Mouse (Mus musculus): Measurements from ENCODE around the gene Gm11627.
A peak's percentile ranks its signal among the peaks of the same experiment; 100 is the strongest.
"Not testable (repeated sequence)": the region's sequence is repeated elsewhere in the genome, so short reads cannot be mapped to it uniquely, and the experiment has no call there.

The Gm11627 gene

DNA sequence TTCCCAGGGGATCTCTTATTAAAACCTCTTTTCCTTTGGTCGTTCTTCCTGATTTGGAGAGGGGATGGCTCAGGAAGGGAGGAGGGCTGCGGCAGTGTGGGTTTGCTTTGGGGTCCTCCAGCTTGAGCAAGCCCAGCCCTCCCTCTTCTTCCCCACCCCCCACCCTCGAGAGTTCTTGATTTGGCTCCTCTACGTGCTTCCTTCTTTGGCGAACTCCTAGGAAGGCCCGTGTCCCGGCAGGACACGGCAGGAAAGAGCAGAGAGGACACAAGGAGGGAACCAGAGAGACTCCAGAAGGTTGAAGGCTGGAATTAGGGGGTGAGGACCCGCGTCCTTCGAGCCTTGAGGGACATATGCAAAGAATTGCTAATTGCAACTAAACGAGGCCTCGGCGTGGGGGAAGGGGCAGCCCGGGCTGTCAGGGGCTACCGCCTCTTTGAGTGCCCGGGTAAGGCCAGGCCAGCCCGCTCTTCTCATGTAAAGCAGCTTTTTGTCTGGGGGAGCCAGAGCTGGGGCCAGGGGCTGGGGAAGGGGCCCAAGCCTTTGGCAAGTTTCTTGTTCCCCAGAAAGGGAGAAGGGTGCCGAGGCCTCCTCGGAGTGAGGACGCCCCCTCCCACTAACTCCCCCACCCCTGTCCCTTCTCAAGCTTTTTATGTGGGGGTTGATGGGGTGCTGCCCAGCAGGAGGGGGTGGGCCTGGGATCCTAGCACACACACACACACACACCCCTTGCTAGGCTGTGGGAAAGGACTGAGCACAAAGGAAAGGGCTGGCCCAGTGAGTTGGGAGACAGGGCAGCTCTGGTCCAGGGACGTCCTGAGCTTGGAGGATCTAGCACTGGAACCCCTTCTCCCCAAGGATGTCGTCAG lies at the start of gene Gm11627:
TSS of gene Gm11627 (minus strand) at position 297 of the 869 bp plus-strand sequence.
- DNase-seq (ENCODE audit: inconsistent age in 2 of 2, low spot score in 1 of 2), result no peak

DNA sequence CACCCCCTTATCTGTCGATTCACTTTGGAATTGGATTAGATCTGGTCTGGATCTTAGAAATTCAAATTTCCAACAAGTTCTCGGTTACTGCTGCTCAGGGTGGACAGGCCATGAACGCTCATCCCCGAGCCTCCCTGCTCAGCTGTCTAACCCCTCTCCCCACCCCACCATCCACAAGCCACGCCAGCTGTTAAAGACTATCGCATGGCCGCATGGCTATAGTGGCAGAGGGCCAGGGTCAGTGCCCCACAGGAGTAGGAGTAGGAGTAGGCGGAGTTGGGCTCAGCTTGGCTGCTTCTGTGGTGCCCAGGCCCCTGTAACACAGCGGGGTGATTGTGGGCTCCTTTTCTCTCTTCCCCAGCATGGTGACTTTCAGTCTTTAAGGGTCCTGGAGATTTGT lies 49.3 kb upstream of the Gm11627 start:
- DNase-seq (ENCODE audit: inconsistent age in 2 of 2, low spot score in 1 of 2), result no peak

DNA sequence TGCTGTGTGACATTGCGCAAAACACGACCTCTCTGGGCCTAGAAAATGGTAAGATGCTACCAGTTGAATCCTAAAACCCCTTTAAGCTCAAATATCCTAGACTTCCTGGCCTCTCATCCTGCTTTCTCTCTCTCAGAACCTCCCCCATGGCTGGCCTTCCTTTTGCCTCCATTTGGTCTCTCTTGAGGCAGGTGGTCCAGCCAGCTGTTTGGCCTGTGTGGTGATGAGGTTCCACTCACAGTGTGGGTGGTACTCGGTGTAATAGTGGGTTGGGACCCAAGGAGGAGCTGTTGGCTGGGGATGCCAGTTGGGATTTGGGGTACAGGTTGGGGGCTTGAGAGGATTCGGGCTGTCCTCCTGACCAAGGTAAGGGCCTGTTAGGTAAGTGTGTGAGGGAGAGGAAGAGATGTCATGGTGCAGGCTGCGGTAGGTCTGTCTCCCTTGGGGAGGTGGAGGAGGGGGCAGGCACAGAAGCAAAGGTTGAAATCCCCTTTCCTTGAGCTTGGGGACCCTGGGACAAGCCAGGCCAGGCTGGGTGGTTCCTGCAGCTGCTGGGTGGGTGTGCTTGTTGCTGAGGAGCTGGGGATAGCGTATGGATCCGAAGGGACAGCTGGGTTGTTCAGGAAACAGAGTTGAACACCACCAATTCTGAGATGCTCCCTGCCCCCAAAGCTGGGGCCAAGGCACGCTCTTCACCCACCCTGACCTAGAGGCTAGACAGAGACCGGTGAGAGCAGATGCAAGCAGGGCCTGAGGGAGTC lies 48.1 kb upstream of the Gm11627 start:
- no peak for DNase-seq (ENCODE audit: inconsistent age in 2 of 2, low spot score in 1 of 2)

DNA sequence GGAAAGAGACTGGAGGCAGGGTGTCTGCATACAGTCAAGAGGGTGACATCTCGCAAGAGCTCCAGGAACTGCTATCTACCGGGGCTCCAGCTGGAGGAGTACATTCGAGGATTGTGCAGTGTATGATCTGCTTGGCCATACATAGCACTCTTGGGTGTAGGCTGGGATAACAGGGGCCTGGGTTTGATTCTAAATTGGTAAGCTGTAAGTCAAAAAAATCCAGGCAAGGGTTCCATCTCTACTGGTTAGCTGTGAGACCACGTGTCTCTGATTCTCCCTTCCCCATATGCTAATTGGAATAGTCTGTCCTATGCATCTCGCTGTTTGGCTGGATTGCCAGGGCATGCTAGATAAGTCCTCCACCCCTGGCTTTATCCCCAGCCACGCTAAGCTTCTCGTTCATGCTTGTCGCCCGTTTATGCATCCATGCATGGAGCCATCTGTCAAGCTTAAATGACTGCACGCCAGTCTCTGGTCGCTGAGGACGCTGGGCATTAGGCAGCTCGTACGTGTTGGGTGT lies 45.7 kb upstream of the Gm11627 start:
- no peak for DNase-seq (ENCODE audit: inconsistent age in 2 of 2, low spot score in 1 of 2)

DNA sequence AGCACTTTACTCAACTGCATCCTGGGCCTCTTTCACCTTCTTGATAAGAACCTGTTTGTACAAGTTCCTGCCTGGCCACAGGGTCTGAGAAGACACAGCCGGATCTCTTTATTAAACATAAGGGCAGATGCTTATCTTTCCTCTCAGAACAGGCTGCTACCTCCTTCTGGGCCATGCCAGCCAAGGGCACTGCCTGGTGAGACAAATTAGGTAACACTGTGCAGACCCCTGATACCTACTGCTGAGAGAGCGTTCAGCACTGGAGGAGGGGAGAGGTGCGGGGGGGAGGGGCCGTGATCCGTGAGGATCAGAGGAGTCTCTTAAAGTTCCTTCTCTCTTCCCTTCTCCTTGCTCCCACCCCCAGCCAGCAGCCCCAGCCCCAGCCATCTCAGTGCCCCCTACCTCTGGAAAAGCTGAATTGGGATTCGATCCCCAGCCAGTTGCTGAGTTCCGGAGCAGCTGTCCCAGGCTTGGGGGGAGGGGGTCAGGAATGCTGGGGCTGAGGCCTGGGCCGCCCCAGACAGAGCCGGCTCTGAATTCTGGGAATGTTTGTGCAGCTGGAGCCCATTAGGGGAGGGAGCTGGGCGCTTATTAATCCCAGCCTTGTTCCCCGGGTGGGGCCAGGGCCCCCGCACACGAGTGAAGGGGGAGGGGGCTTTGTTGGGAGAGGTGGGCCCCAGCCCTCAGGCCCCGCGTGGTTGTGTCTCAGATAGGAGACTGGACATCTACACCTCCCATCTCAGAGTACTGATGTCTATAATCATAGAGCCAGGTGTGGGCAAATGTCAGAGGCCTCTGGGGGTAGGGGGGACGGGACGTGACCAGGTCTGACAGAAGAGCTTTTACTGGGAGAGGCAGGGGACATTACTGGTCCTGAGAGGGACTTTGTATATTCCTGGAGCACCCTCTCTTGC lies 44.9 kb upstream of the Gm11627 start:
- DNase-seq (ENCODE audit: inconsistent age in 2 of 2, low spot score in 1 of 2), result no peak

DNA sequence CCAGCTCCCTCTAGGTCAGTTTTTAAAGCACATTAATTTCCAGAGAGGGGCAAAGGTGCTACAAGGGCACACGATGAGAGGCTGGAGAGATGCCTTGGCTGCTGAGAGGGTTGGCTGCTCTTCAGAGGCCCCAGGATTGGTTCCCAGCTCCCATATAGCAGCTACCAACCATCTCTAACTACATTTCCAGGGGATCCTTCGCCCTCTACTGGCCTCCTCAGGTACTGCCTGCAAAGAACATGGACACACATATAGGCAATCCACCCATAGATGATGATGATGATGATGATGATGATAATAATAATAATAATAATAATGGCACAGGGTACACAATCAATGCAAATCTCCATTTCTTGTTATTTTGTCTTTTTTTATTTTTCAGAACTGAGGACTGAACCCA lies 40.2 kb upstream of the Gm11627 start:
- DNase-seq (ENCODE audit: inconsistent age in 2 of 2, low spot score in 1 of 2), result no peak

DNA sequence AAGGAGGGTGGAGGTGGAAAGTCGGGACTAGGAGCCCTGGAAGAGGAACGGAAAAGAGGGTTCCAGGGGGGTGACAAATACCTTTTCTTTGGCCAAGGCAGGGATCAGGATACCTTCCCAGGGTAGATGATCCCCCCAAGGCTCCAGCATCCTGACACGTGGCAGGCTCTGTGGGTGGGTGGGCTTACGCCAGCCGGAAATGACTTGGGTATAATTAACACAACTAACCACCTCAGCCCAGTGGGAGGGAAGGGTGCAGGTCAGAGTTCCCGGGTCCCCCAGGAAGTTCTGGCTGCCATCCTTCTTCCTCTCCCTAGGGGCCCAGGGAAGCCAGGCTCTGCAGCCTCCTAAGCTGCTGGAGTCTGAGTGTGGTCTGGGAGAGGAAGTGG lies 32.0 kb upstream of the Gm11627 start:
- DNase-seq (ENCODE audit: inconsistent age in 2 of 2, low spot score in 1 of 2), result no peak

DNA sequence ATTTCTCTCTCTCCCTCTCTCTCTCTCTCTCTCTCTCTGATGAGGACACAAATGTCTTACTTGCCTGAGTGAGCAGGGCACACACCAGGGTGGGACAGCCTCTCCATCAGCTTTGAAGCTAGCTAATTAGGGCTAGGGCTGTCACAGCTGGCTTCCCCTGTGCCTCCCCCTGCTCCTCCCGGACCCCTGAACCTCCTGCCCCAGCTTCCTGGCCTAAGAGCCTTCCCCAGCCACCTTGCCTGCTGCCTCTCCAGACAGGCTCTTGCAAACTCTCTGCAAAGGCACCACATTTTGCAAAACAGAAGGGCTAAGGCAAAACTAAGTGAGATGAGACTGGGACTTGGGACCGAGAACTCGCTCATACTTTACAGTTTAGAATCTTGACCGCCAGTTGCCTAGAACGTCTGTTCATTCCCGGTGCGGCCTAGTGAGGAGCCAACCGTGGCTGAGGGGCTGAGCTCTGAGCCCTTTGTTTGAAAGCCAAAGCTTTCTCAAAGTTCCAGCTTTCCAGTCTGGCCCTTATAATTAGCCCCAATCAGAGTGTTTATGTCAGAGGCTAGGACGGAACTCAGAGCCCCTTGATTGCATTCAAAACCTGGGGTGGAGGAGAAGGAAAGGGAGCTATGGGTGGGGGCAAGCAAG lies 31.5 kb upstream of the Gm11627 start:
- DNase-seq (ENCODE audit: inconsistent age in 2 of 2, low spot score in 1 of 2), result no peak

DNA sequence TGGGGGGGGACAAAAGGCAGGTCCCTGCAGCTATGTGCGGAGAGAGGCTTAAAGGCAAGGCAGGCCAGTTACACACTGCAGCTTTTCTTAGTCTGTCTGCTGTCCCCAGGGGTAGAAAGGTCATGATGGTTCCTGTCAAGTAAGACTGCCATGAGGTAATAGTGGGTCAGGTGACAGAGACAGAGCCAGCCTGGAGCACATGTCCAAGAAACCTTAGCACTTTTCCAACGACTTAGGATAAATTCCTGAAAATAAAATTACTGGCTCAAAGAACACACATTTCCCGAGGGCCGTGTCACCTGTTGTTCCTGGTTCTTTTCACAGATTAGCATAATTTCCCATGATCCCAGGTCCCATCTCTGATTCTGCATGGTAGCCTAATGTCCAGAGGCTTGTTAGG lies 31.0 kb upstream of the Gm11627 start:
- DNase-seq (ENCODE audit: inconsistent age in 2 of 2, low spot score in 1 of 2), result no peak

DNA sequence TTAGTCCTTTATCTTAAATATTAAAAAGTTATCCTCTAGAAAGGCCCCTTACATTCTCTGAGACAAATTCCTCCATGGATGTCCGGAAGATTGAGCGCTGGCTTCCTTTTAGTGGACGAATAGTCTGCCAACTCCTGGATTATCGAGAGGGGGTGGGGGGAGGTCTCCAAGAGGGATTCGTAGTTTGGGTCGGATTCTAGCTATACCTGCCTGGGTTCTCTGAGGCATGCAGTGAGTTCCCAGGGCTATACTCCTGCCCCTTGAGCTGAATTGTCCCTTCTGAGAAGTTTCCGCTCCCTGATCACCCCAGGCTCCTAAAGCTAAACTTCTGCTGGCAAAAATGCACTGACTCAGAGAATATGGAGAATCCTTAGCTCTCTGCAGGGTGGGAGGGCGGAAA lies 30.2 kb upstream of the Gm11627 start:
- no peak for DNase-seq (ENCODE audit: inconsistent age in 2 of 2, low spot score in 1 of 2)

DNA sequence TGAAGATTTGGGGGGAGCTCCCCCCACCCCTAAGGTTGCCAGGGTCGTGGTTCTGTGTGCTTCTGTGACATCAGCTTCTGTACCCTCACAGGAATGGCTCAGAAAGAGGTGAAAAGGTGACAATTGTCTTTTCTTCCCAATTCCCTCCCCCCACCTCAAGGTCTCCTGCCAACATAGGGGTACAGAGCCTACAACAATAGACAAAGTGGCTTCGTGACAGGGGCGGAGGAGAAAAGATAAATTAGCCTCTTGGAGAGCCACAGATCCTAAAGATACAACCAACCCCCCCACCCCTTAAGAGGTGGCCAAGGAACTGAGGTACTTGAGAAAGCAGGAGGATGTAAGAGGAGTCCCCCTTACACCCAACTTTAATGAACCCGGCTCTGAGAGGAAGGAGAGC lies 29.4 kb upstream of the Gm11627 start:
- DNase-seq (ENCODE audit: inconsistent age in 2 of 2, low spot score in 1 of 2), result no peak

DNA sequence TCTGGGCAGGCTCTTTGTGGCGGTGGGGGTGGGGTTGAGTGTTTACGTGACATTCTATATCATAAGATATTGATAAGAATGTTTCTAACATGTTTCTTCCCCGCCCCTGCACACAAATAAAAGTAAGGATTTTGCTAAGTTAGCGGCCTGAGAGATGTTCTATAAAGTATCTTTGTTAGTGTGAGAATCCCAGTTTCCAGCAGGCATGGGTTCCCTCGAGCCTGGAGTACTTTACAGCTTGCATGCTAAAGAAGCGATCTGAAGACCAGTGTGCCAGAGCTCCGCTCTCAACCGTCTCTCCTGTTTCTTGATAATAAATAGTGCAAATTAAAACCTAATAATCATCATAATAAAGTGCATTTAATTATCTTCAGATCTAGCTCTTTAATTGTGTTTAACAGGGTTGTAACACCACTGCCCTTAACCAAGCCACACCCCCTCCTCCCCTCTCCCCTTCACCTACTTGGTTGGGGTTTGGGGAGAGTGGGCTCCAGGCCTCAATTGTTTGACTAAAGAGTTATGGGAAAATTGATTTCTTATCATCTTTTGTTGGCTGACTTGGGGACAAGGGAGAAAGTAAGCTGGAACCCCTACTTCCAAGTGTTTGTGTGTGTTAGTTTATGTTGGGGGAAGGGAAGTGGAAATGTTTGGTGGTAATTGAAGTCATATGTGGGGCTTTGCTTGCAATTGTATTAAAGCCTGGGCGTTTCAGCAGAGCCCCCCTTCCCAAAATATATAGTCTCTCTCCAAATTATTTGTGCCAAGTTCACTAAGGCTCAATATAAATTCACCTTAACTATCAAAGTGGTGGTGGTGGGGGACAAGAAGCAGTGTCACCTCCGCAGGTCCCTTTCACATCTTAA lies 28.7 kb upstream of the Gm11627 start:
- DNase-seq (ENCODE audit: inconsistent age in 2 of 2, low spot score in 1 of 2), result no peak

DNA sequence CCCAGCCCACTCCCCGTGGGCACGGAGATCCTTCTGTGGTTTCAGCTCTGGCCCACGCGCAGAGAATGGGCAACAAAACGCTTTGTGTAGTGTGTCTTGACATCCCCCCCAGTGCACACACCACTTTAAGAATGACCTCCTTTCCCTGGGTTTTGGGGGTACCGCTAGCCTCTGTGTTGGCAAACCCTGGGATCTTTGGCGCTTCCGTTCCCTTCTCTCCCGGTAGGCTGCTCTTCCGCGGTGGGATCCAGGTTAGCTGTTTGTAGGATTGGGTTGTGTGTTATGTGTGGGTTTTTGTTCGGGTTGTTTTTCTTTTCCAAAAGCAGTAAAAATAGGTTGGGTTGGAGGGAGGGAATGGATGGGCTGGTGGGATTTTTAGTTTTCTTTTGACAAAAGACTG lies 27.9 kb upstream of the Gm11627 start:
- DNase-seq (ENCODE audit: inconsistent age in 2 of 2, low spot score in 1 of 2), result not testable (repeated sequence)

DNA sequence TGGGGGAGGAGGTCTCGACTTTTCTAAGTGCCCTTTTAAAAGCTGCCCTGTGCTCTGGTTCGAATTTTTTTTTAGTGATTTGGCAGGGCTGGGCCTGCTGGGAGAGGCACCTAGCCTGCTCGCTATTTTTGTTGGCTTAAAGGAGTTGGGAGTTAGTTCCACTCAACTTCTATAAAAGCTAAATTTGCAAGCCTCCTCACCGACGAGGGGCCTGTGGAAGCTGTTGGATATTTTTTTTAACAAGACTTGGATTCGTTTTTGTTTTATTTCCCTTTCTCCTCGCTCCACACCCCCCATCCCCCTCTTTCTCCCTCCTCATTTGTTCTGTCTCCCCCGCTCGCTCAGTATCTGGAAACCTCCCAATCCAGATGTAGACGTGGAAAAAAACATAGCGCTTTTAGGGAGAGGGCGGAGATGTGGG lies 27.5 kb upstream of the Gm11627 start:
- no peak for DNase-seq (ENCODE audit: inconsistent age in 2 of 2, low spot score in 1 of 2)

DNA sequence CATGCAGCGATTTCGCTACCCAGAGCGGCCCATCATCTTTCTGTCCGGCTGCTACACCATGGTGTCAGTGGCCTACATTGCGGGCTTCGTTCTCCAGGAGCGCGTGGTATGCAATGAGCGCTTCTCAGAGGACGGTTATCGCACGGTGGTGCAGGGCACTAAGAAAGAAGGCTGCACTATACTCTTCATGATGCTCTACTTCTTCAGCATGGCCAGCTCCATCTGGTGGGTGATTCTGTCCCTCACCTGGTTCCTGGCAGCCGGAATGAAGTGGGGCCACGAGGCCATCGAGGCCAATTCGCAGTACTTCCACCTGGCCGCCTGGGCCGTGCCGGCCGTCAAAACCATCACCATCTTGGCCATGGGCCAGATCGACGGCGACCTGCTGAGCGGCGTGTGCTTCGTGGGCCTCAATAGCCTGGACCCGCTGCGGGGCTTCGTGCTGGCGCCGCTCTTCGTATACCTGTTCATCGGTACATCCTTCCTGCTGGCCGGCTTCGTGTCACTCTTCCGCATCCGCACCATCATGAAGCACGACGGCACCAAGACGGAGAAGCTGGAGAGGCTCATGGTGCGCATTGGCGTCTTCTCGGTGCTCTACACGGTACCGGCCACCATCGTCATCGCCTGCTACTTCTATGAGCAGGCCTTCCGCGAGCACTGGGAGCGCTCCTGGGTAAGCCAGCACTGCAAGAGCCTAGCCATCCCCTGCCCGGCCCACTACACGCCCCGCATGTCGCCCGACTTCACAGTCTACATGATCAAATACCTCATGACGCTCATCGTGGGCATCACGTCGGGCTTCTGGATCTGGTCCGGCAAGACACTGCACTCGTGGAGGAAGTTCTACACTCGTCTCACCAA lies 26.5 kb upstream of the Gm11627 start:
- no peak for DNase-seq (ENCODE audit: inconsistent age in 2 of 2, low spot score in 1 of 2)

DNA sequence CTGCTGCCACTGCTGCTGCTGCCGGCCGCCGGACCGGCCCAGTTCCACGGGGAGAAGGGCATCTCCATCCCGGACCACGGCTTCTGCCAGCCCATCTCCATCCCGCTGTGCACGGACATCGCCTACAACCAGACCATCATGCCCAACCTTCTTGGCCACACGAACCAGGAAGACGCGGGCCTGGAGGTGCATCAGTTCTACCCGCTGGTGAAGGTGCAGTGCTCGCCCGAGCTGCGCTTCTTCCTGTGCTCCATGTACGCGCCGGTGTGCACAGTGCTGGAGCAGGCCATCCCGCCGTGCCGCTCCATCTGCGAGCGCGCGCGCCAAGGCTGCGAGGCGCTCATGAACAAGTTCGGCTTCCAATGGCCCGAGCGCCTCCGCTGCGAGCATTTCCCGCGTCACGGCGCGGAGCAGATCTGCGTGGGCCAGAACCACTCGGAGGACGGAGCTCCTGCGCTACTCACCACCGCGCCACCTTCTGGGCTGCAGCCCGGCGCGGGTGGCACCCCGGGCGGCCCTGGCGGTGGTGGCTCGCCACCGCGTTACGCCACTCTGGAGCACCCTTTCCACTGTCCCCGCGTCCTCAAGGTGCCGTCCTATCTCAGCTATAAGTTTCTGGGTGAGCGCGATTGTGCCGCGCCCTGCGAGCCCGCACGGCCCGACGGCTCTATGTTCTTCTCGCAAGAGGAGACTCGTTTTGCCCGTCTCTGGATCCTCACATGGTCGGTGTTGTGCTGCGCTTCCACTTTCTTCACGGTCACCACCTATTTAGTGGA lies 25.7 kb upstream of the Gm11627 start:
- peak; percentile 49 to 82 for DNase-seq (ENCODE audit: inconsistent age in 2 of 2, low spot score in 1 of 2)

DNA sequence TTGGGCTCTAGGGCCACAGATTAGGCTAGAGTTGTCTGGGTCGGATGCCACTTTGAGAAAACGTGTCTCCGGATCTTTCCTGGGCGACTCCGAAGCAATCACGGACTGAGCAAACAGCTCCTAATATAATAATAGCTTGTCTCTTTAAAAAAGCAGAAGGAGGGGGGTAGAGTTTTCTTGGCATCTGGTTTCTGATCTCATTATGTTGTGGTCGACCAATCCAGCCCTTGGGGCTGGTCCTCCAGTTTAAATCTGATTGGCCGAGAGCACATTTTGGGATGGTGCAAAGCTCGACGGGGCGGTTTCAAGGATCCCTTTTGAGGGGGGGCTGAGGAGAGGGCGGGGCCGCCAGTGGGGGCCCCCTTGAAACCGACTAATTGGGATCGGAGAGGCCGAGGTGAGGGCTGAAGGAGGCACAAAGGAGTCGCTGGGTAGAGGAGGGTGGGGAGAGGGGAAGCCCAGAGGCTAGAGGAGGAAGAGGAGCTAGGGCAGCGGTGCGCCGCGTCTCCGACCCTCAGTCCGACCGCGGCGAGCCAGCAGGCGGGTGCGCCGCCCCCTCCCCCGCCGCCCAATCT lies 24.8 kb upstream of the Gm11627 start, which contains the start of gene Fzd2:
TSS of gene Fzd2 (plus strand) at position 387 of the 575 bp plus-strand sequence.
- DNase-seq (ENCODE audit: inconsistent age in 2 of 2, low spot score in 1 of 2), result peak; percentile 88 to 95

DNA sequence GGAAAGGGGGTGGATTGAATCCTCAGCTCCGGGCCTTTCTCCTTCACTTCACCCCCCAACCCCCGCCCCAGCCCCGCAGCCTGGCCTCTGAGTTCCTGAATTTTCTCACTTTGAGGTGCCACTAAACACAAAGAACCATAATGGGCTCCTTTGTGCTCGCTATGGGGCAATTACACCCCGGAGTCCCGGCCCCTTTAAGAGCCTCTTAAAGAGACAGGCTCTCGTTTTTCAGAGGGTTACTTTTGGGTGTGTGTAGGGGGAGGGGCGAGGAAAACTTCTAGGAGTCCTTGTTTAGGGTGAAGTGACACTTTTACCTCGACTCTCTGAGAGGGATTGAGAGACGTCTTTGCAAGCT lies 24.2 kb upstream of the Gm11627 start:
- DNase-seq (ENCODE audit: inconsistent age in 2 of 2, low spot score in 1 of 2), result peak; percentile 52 to 84

Data from adrenal gland, adult (tissue).